Mouse (Mus musculus) myocyte (in vitro differentiated cells): ENCODE data around the gene Smpd3.

Source experiments
- MAX ChIP-seq: IDR thresholded peaks from one replicate; pipeline ENCODE4 v1.6.1; 2011; ENCODE audit warnings: low read depth, mild to moderate bottlenecking, control low read depth
- MYOG ChIP-seq, 3 experiments: IDR thresholded peaks; one replicate each; pipeline ENCODE4 v1.6.1; 2011; ENCODE audit warnings: control low read depth in 2 of 3, low read depth in 2 of 3, mild to moderate bottlenecking in 2 of 3; ENCODE audit not compliant: insufficient read length in 2 of 3, control insufficient read depth in 1 of 3, insufficient read depth in 1 of 3
- POLR2A ChIP-seq: IDR thresholded peaks from one replicate; pipeline ENCODE4 v1.6.1; 2011; ENCODE audit warnings: low read depth, mild to moderate bottlenecking, control low read depth, moderate library complexity; ENCODE audit not compliant: insufficient read length
- POLR2AphosphoS2 ChIP-seq: IDR thresholded peaks from one replicate; pipeline ENCODE4 v1.6.1; 2011; ENCODE audit warnings: low read depth, control low read depth; ENCODE audit not compliant: insufficient read length
- TCF12 ChIP-seq: IDR thresholded peaks from one replicate; pipeline ENCODE4 v1.6.1; 2011; ENCODE audit warnings: mild to moderate bottlenecking, control low read depth; ENCODE audit not compliant: poor library complexity, insufficient read depth, severe bottlenecking
- USF1 ChIP-seq: IDR thresholded peaks from one replicate; pipeline ENCODE4 v1.6.1; 2011; ENCODE audit warnings: low read depth, mild to moderate bottlenecking, control low read depth, moderate library complexity

DNA sequence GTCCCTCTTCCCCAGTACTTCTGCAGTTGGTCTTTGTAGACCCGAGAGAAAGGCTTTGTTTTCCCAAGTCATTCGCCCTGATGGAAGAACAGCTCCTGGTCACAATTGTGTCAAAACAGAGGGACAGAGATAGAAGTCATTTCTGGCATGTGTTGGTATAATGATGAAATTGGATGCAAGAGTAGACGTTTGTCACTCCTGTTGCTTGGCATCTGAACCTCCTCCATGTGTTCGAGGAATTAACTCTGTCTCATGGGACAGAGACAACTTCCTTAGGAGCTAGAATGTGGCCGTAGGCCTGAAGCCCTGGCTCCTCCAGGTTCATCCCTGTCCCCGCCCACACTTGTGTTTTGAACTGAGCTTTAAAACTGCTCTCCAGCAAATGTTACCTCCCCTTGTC, 8.3 kb upstream of the Smpd3 start:
- TF ChIP-seq POLR2A (no peak), USF1 (no peak), MAX (no peak), TCF12 (no peak), POLR2AphosphoS2 (no peak), MYOG (IDR thresholded peaks at IDR 0.05; ENCODE audit: control insufficient read depth in 1 of 3, insufficient read depth in 1 of 3, insufficient read length in 2 of 3, low read depth in 2 of 3) (no peak)
